Mouse (Mus musculus) midbrain, embryonic 15.5 days (tissue): ENCODE results near the gene Selenoi. TPM values are rescaled to one million over a fixed set of nuclear protein-coding genes. Genes with fewer than 3 reads are reported as not detected.

Experiments
- ATAC-seq: fragments of 200-750 bp; cut with Nextera tagmentation; replicated peaks from 2 replicates; pipeline ENCODE4 v1.8.0; 2017; ENCODE audit warnings: moderate TSS enrichment
- H3K27ac ChIP-seq: fragments of 300-500 bp; sonication (generic); 2 replicates; pipeline ENCODE4 v1.5.1; 2015; ENCODE audit warnings: mild to moderate bottlenecking, inconsistent platforms
- H3K27me3 ChIP-seq: fragments of 300-500 bp; sonication (generic); replicated peaks from 2 replicates; pipeline ENCODE4 v1.6.1; 2015; ENCODE audit warnings: inconsistent platforms
- H3K36me3 ChIP-seq: fragments of 300-500 bp; sonication (generic); replicated peaks from 2 replicates; pipeline ENCODE4 v1.6.1; 2015; ENCODE audit warnings: inconsistent platforms
- H3K4me1 ChIP-seq: fragments of 300-500 bp; sonication (generic); 2 replicates; pipeline ENCODE4 v1.6.1; 2015; ENCODE audit warnings: inconsistent platforms
- H3K4me2 ChIP-seq: fragments of 300-500 bp; sonication (generic); 2 replicates; pipeline ENCODE4 v1.6.1; 2015; ENCODE audit warnings: inconsistent platforms, mild to moderate bottlenecking, moderate library complexity
- H3K4me3 ChIP-seq: fragments of 300-500 bp; sonication (generic); 2 replicates; pipeline ENCODE4 v1.5.1; 2015; ENCODE audit warnings: mild to moderate bottlenecking, inconsistent platforms
- H3K9ac ChIP-seq: fragments of 300-500 bp; sonication (generic); 2 replicates; pipeline ENCODE4 v1.6.1; 2015; ENCODE audit warnings: mild to moderate bottlenecking, inconsistent platforms
- H3K9me3 ChIP-seq: fragments of 300-500 bp; sonication (generic); 2 replicates; pipeline ENCODE4 v1.6.1; 2016; ENCODE audit warnings: inconsistent platforms
- WGBS: fragments of 180-500 bp; shearing (Covaris S2); methylation state at CpG from one replicate; pipeline ENCODE4 v1.1.7; 2015; ENCODE audit warnings: mixed read lengths; 5-methylcytosine and 5-hydroxymethylcytosine counted together
- polyA plus RNA-seq: library from polyadenylated mRNA; unstranded; fragments of >200 nt; fragmentation: Nextera tagmentation; extraction: Ambion mirVana; gene quantifications from 2 replicates; pipeline ENCODE4 v1.2.1, GENCODE M21; 2015

The Selenoi gene
- polyA plus RNA-seq: 28.0 and 31.1 TPM in 2 replicates

DNA sequence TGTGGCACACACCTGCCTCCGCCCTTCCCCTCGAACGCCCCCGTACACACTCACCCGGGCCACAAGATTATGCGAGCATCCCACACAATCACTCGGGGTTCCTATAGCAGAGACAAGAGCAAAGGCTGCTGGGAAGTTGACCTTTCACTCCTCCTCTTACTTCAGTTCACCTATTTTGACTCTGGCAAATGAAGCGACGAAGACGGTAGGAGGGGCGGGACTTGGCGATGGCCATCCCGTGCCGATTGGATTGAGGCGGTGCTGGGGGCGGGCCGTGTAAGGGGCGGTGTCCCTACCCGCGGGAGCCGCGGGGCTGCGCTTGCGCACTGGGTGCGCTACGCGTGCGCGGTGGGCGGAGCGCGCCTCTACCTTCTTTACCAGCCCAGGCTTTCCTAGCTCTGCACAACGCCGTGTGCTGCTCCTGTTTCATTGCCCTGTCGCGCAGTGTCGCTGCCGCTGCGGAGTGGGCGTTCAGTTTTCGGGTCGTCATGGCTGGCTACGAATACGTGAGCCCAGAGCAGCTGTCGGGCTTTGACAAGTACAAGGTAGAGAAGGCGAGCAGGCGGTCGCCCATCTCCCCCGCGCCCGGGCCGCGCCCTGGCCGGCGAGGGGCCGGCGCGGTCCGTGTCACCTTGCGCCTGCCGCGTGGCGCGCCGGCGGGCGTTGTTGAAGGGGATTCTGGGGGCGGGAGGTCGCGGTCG, at the start of gene Selenoi:
TSS of gene Selenoi (plus strand) at position 311 of the 701 bp plus-strand sequence.
- H3K9me3 ChIP-seq: no peaks in the 10 kb centered on the region
- H3K27ac ChIP-seq: peak within 1 kb of the TSS; percentile 92
- peaks cover 33% of the 10 kb centered on the region for H3K4me1 ChIP-seq
- no peaks in the 10 kb centered on the region for H3K27me3 ChIP-seq
- peak within 1 kb of the TSS; percentile 85 for H3K4me3 ChIP-seq
- no peaks in the 10 kb centered on the region for H3K36me3 ChIP-seq
- H3K4me2 ChIP-seq: peak within 1 kb of the TSS; percentile 81
- ATAC-seq: peak; percentile 99
- 6% methylated on average over 71 of the region's 71 CpGs for WGBS
- peak within 1 kb of the TSS; percentile 88 for H3K9ac ChIP-seq

DNA sequence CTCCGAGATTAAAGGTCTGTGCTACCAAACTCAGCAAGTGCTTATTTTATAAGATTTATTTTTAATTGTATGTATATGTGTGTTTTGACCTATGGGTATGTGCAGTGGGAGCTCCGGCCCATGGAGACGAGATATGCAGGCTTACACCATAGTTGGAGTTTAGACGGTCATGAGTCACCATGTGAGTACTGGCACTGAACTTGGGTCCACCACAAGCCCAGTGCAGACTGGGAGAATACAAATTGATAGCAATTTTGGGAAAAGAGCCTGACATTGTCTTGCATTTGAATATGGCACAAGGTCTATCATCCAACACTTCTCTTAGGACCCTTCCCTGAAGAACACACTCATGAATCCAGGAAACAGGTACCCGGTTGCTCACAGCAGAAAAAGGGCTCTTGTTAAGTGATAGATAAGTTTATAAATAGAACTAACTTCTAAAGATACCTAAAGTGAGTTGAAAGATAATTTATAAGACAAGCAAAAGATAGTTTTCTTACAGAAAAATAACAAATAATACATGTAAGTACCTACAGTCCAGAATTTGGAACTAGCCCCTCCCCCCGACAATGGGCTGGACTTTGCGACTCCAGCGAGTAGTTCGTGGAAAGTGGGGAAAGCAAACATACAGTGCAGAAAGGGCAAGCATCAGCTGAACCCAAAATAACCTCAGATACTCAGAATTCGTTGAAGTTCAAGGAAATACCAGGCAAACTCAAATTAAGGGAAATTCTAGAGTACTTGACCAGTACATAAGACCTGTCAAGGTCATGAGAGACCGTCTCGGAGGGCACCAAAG, 44.5 kb upstream of the Selenoi start:
- Histone ChIP-seq H3K27ac (no peak overlapping the region), H3K4me3 (no peak overlapping the region), H3K36me3 (peaks cover 25% of the 10 kb centered on the region), H3K4me2 (no peak overlapping the region), H3K27me3 (no peaks in the 10 kb centered on the region), H3K9me3 (no peaks in the 10 kb centered on the region), H3K4me1 (no peaks in the 10 kb centered on the region), H3K9ac (no peak overlapping the region)
- WGBS: 95% methylated on average over 12 of the region's 12 CpGs
- no peak for ATAC-seq

DNA sequence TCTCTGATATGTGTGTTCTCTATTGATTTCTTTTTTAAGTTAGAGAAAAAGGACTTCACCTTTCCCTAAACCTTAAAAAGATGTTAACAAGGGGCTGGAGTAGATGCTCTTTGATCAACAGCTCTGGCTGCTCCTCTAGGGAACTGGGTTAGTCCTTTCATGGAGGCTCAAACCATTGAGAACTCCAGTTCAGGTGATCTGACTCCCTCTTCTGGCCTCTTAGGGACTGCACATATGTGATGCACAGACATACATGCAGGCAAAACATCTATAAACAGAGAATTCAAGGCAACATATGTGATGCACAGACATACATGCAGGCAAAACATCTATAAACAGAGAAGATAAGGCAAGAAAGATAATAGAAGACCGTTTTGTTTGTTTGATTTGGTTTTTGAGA, 39.9 kb upstream of the Selenoi start:
- no peak for ATAC-seq
- Histone ChIP-seq H3K4me1 (no peaks in the 10 kb centered on the region), H3K27me3 (no peaks in the 10 kb centered on the region), H3K36me3 (peaks cover 7% of the 10 kb centered on the region; the same call in 1 of the 2 replicates), H3K9me3 (no peaks in the 10 kb centered on the region), H3K4me3 (no peak overlapping the region), H3K27ac (no peak overlapping the region), H3K9ac (no peak overlapping the region), H3K4me2 (no peak overlapping the region)
- WGBS: 85% methylated on average over 1 of the region's 1 CpGs

DNA sequence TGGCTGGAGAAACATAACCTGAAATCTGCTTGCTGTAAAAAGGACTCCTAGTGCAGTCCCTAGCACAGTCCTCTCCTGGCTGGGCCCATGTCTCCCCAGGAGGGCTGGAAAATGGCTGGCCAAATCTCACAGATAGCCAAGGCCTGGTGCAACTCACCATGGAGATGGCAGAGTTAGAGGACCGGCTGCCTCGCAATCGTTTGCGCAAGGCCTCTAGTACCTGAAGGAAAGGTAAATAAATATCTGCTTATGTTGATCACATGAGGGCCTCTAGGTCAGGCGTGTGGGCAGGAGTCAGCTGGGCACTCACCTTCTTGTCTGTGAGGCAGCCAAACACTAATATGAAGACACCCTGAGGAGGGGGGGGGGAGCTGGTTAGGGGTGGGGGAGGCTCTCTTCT, 37.0 kb upstream of the Selenoi start:
- Histone ChIP-seq H3K4me1 (no peaks in the 10 kb centered on the region), H3K9me3 (no peaks in the 10 kb centered on the region), H3K9ac (no peak overlapping the region), H3K36me3 (no peaks in the 10 kb centered on the region), H3K4me3 (no peak overlapping the region), H3K27ac (no peak overlapping the region), H3K4me2 (no peak overlapping the region), H3K27me3 (no peaks in the 10 kb centered on the region)
- no peak for ATAC-seq
- WGBS: 90% methylated on average over 5 of the region's 5 CpGs

DNA sequence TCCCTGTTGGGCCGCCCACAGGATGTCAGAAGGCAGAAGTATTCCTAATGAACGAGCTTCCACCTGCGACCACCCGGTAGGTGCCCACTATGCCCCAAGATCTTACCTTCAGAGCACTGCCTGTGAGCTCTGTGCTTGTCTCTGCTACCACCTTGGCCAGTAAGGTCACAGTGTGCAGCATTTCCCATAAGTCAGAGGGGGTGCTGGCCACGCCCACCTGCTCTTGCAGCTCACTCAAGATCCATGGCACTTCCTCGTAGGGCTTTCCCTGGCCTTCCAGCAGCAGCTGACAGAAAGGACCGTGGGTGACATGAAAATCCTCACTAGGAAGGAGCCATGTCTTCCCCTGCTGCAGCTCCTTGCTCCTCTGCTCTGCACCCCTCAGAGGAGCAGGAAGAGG, 34.1 kb upstream of the Selenoi start:
- ATAC-seq: no peak
- H3K4me1 ChIP-seq: no peaks in the 10 kb centered on the region
- no peak overlapping the region for H3K4me2 ChIP-seq
- WGBS: 80% methylated on average over 7 of the region's 7 CpGs
- H3K9me3 ChIP-seq: no peaks in the 10 kb centered on the region
- H3K4me3 ChIP-seq: no peak overlapping the region
- no peaks in the 10 kb centered on the region for H3K27me3 ChIP-seq
- no peak overlapping the region for H3K27ac ChIP-seq
- H3K9ac ChIP-seq: no peak overlapping the region
- no peaks in the 10 kb centered on the region for H3K36me3 ChIP-seq

DNA sequence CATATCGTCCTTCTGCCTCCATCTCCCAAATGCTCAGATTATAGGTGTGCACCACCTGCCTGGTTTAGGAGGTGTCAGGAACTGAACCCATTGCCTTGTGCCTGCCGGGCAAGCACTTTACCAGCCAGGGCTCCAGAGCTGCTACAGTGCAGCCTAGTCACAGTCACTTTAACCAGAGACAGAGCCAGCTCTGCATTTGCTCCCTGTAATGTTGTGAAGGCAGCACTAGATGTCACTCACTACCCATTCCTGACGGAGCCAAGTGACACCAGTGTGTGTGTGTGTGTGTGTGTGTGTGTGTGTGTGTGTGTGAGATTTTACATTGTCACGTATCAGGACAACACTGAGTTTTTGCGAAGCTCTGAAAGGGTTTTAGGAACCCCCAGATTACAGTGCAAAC, 30.9 kb upstream of the Selenoi start:
- Histone ChIP-seq H3K27ac (no peak overlapping the region), H3K9me3 (no peaks in the 10 kb centered on the region), H3K4me1 (no peaks in the 10 kb centered on the region), H3K4me2 (no peak overlapping the region), H3K36me3 (no peaks in the 10 kb centered on the region), H3K9ac (no peak overlapping the region), H3K27me3 (no peaks in the 10 kb centered on the region), H3K4me3 (no peak overlapping the region)
- ATAC-seq: peak; percentile 87
- 46% methylated on average over 5 of the region's 5 CpGs for WGBS

DNA sequence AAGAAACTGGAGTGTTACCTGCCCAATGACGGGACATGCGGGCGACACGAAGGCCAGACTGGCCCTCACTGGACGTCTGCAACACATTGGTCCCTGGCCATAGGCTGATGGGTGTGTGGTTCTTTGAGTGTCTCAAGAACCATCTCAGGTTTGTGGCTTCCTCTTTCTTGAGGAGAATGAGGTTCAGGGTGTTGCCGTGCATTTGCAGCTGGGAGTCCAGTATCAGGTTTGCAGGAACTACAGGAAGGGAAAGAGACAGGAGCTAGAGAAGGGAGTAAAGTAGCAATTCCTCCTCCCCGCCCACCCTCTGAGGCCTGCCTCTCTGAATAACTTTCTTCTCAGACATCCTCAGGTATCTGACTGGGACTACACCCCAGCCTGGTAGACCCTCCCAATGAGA, 30.2 kb upstream of the Selenoi start:
- H3K4me1 ChIP-seq: no peaks in the 10 kb centered on the region
- H3K36me3 ChIP-seq: no peaks in the 10 kb centered on the region
- H3K4me3 ChIP-seq: no peak overlapping the region
- 90% methylated on average over 7 of the region's 7 CpGs for WGBS
- no peak overlapping the region for H3K4me2 ChIP-seq
- no peak for ATAC-seq
- no peaks in the 10 kb centered on the region for H3K9me3 ChIP-seq
- H3K27ac ChIP-seq: no peak overlapping the region
- H3K27me3 ChIP-seq: no peaks in the 10 kb centered on the region
- H3K9ac ChIP-seq: no peak overlapping the region

DNA sequence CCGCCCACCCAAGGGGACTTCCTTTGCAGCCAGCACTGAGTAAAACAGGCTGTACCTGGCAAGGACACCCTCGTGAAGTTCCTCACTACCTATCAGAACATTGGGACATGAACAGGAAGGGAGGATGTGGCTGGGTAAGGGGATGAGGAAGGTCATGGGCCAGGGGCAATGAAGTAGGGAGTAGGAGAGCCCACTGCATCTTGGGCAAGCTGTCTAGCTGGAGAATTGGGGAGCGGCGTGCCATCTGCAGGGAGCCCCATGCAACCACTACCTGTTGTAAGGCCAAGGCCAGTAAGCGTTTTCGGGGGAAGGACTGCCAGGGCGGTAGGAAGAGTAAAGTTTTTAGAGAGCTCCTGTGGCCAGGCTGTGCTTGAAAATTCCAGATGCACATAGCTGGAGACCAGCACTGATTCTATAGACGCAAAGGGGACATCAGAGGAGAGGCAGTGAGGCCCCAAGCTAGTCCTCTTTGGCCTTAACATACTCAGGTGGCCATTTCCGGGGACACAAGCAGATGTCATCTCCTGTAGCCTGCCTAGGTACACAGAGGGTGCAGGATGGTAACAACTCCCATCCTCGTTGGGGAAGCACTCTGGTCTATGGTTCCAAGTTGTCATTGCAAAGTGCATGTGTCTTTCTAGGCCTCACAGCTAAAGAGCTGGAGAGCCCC, 29.0 kb upstream of the Selenoi start:
- no peak overlapping the region for H3K9ac ChIP-seq
- H3K36me3 ChIP-seq: no peaks in the 10 kb centered on the region
- no peaks in the 10 kb centered on the region for H3K9me3 ChIP-seq
- no peak for ATAC-seq
- H3K4me1 ChIP-seq: no peaks in the 10 kb centered on the region
- WGBS: 79% methylated on average over 10 of the region's 10 CpGs
- no peaks in the 10 kb centered on the region for H3K27me3 ChIP-seq
- H3K4me3 ChIP-seq: no peak overlapping the region
- H3K27ac ChIP-seq: no peak overlapping the region
- no peak overlapping the region for H3K4me2 ChIP-seq

DNA sequence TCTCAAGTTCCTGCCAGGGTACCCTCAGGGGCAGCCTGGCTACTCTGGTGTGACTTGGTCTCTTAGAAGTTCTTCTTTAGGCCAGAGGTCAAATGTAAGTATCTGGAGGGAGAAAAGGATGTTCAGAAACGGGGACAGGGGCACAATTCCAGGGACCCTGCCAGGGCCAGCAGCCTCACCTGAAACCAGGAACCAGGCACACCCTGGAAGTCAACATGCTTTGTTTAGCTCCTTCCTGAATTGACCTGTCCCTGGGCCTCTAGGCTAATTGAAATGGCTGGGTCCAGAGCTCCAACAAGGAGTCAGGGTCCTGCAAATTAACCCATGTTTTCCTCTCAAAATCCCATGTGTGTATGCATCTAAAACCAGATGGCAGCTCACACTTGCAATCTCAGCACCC, 27.9 kb upstream of the Selenoi start:
- Histone ChIP-seq H3K4me2 (no peak overlapping the region), H3K9ac (no peak overlapping the region), H3K4me1 (no peaks in the 10 kb centered on the region), H3K27me3 (no peaks in the 10 kb centered on the region), H3K27ac (no peak overlapping the region), H3K36me3 (no peaks in the 10 kb centered on the region), H3K9me3 (no peaks in the 10 kb centered on the region), H3K4me3 (no peak overlapping the region)
- ATAC-seq: no peak
- 68% methylated on average over 1 of the region's 1 CpGs for WGBS

DNA sequence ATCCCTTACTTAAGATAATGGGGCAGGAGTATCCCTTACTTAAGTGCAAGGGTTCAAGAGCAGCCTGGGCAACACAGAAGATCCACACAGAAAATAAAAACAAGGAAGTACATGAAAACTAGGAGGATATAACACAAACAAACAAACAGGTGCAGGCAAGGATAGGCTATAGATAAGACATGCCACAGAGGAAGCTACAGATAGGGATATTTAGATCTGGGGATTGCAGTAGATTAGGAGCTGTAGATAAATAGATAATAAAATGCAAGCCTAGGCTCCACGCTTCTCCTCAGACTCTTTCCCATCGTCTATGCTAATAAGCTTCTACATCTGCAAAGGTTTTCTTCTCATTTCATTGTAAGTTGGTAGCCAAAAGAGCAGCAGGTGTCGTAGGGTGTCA, 27.3 kb upstream of the Selenoi start:
- Histone ChIP-seq H3K4me3 (no peak overlapping the region), H3K27ac (no peak overlapping the region), H3K36me3 (no peaks in the 10 kb centered on the region), H3K27me3 (no peaks in the 10 kb centered on the region), H3K9me3 (no peaks in the 10 kb centered on the region), H3K9ac (no peak overlapping the region), H3K4me2 (no peak overlapping the region), H3K4me1 (no peaks in the 10 kb centered on the region)
- 73% methylated on average over 3 of the region's 3 CpGs for whole genome bisulfite sequencing
- no peak for ATAC-seq

DNA sequence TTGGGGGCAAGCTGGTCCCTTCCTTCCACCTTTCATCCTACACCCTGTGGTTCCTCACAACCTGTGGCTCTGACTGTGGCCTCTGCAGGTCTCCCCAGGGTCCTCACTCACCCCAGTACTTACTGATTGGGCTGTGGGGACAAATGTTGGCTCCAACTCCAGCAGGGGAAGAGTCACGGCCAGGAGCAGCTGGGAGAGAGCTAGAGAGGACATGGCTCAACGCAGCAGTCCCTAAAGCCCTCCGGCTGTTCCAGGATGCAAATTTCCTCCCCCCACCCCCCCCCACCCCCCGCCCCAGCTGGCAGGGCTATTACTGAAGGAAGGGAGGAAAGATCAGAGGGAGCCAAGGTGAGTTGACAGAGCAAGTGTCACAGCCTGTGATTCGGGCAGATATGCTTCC, 26.9 kb upstream of the Selenoi start, which contains the start of gene Adgrf3:
TSS of gene Adgrf3 (minus strand) at position 230 of the 400 bp plus-strand sequence.
- no peak within 1 kb of the TSS for H3K27ac ChIP-seq
- H3K36me3 ChIP-seq: no peaks in the 10 kb centered on the region
- no peaks in the 10 kb centered on the region for H3K9me3 ChIP-seq
- no peak within 1 kb of the TSS for H3K4me3 ChIP-seq
- H3K9ac ChIP-seq: no peak within 1 kb of the TSS
- ATAC-seq: no peak
- no peaks in the 10 kb centered on the region for H3K27me3 ChIP-seq
- no peaks in the 10 kb centered on the region for H3K4me1 ChIP-seq
- WGBS: 44% methylated on average over 5 of the region's 5 CpGs
- H3K4me2 ChIP-seq: no peak within 1 kb of the TSS

DNA sequence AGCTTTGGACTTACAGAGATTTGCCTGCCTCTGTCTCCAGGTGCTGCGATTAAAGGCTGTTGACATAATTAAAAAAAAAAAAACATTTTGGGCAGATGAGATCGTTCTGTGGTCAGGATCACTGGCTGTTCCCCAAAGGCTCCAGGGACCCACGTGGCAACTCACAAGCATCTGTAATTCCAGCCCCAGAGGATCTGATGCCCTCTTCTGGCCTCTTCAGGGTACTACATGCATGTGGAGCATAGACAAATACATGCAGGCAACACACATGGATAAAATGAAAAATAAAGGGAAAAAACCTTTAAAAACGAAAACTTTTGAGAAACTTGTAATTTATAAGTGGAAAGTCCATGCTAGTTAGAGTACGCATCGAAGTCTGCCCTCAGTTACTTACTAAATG, 25.1 kb upstream of the Selenoi start:
- Histone ChIP-seq H3K4me3 (no peak overlapping the region), H3K27ac (no peak overlapping the region), H3K9ac (no peak overlapping the region), H3K4me1 (no peaks in the 10 kb centered on the region), H3K4me2 (no peak overlapping the region), H3K36me3 (no peaks in the 10 kb centered on the region), H3K9me3 (no peaks in the 10 kb centered on the region), H3K27me3 (no peaks in the 10 kb centered on the region)
- ATAC-seq: no peak
- WGBS: 69% methylated on average over 6 of the region's 6 CpGs
